Mouse (Mus musculus) layer of hippocampus, adult 9-10 months (tissue): Measurements from ENCODE around the gene Zmiz1.

Experiments
- DNase-seq: peaks from one replicate; pipeline ENCODE4 v3.0.0; 2022; ENCODE audit warnings: low spot score

The Zmiz1 gene

GRCm38 (mm10) chr14:25617264-25617663, 158.3 kb downstream of the Zmiz1 start:
- no peak for DNase-seq

GRCm38 (mm10) chr14:25619066-25619762, 160.2 kb downstream of the Zmiz1 start:
- no peak for DNase-seq

- no peak for DNase-seq
Measured at GRCm38 (mm10) chr14:25620766-25621165, 161.8 kb downstream of the Zmiz1 start.

- no peak for DNase-seq
Measured at GRCm38 (mm10) chr14:25623698-25624097, 164.7 kb downstream of the Zmiz1 start.

- DNase-seq: no peak
Measured at GRCm38 (mm10) chr14:25624659-25625058, 165.7 kb downstream of the Zmiz1 start.

GRCm38 (mm10) chr14:25627599-25628255, 168.7 kb downstream of the Zmiz1 start:
- no peak for DNase-seq

GRCm38 (mm10) chr14:25628448-25629099, 169.6 kb downstream of the Zmiz1 start:
- DNase-seq: no peak

- DNase-seq: no peak
Measured at GRCm38 (mm10) chr14:25629866-25630606, 171.1 kb downstream of the Zmiz1 start.

- no peak for DNase-seq
Measured at GRCm38 (mm10) chr14:25630647-25631409, 171.8 kb downstream of the Zmiz1 start.

GRCm38 (mm10) chr14:25631481-25631880, 172.5 kb downstream of the Zmiz1 start:
- no peak for DNase-seq

- DNase-seq: no peak
Measured at GRCm38 (mm10) chr14:25633539-25634300, 174.7 kb downstream of the Zmiz1 start.

- DNase-seq: no peak
Measured at GRCm38 (mm10) chr14:25634328-25634727, 175.3 kb downstream of the Zmiz1 start.

GRCm38 (mm10) chr14:25635746-25636145, 176.8 kb downstream of the Zmiz1 start:
- DNase-seq: no peak

GRCm38 (mm10) chr14:25636297-25636696, 177.3 kb downstream of the Zmiz1 start:
- DNase-seq: no peak

- DNase-seq: no peak
Measured at GRCm38 (mm10) chr14:25639120-25639758, 180.3 kb downstream of the Zmiz1 start.

- no peak for DNase-seq
Measured at GRCm38 (mm10) chr14:25639979-25640378, 181.0 kb downstream of the Zmiz1 start.

- DNase-seq: no peak
Measured at GRCm38 (mm10) chr14:25640421-25641056, 181.6 kb downstream of the Zmiz1 start.

- DNase-seq: no peak
Measured at GRCm38 (mm10) chr14:25641067-25641466, 182.1 kb downstream of the Zmiz1 start.

- DNase-seq: no peak
Measured at GRCm38 (mm10) chr14:25645717-25646116, 186.7 kb downstream of the Zmiz1 start.

GRCm38 (mm10) chr14:25646161-25646621, 187.2 kb downstream of the Zmiz1 start:
- peak; percentile 61 for DNase-seq
